Mouse (Mus musculus) testis, postnatal 10 days (tissue): ENCODE results near the gene Trib2.

ENCODE experiments used
- DNase-seq: peaks from one replicate; pipeline ENCODE4 v3.0.0; 2021; ENCODE audit warnings: low spot score

Trib2 gene

GRCm38 (mm10) chr12:15813819-15814165, 2.9 kb downstream of the Trib2 start:
- no peak for DNase-seq

GRCm38 (mm10) chr12:15813133-15813818, 3.4 kb downstream of the Trib2 start:
- DNase-seq = no peak

- no peak for DNase-seq
Measured at GRCm38 (mm10) chr12:15812139-15812962, 4.4 kb downstream of the Trib2 start.

GRCm38 (mm10) chr12:15811682-15812081, 5.0 kb downstream of the Trib2 start:
- DNase-seq = no peak

GRCm38 (mm10) chr12:15810926-15811325, 5.8 kb downstream of the Trib2 start:
- no peak for DNase-seq

- DNase-seq = no peak
Measured at GRCm38 (mm10) chr12:15809657-15810056, 7.1 kb downstream of the Trib2 start.

- no peak for DNase-seq
Measured at GRCm38 (mm10) chr12:15809249-15809648, 7.5 kb downstream of the Trib2 start.

- no peak for DNase-seq
Measured at GRCm38 (mm10) chr12:15808186-15808800, 8.4 kb downstream of the Trib2 start.

GRCm38 (mm10) chr12:15804931-15805331, 11.8 kb downstream of the Trib2 start:
- no peak for DNase-seq

- no peak for DNase-seq
Measured at GRCm38 (mm10) chr12:15803936-15804438, 12.7 kb downstream of the Trib2 start.

- no peak for DNase-seq
Measured at GRCm38 (mm10) chr12:15801571-15801930, 15.2 kb downstream of the Trib2 start.

GRCm38 (mm10) chr12:15800914-15801570, 15.7 kb downstream of the Trib2 start:
- peak; percentile 50 for DNase-seq

- no peak for DNase-seq
Measured at GRCm38 (mm10) chr12:15800196-15800913, 16.4 kb downstream of the Trib2 start.

- DNase-seq = no peak
Measured at GRCm38 (mm10) chr12:15798019-15798418, 18.7 kb downstream of the Trib2 start.

GRCm38 (mm10) chr12:15795886-15796285, 20.8 kb downstream of the Trib2 start:
- DNase-seq = no peak

- no peak for DNase-seq
Measured at GRCm38 (mm10) chr12:15793336-15793735, 23.4 kb downstream of the Trib2 start.

- no peak for DNase-seq
Measured at GRCm38 (mm10) chr12:15790181-15790580, 26.5 kb downstream of the Trib2 start.

- DNase-seq = no peak
Measured at GRCm38 (mm10) chr12:15777047-15777446, 39.7 kb downstream of the Trib2 start.

GRCm38 (mm10) chr12:15771686-15772085, 45.0 kb downstream of the Trib2 start:
- no peak for DNase-seq

- DNase-seq = no peak
Measured at GRCm38 (mm10) chr12:15768536-15768935, 48.2 kb downstream of the Trib2 start.

GRCm38 (mm10) chr12:15765996-15766395, 50.7 kb downstream of the Trib2 start:
- peak; percentile 62 for DNase-seq

- no peak for DNase-seq
Measured at GRCm38 (mm10) chr12:15765238-15765637, 51.5 kb downstream of the Trib2 start.
